Mouse (Mus musculus) ES-Bruce4 (cell line): ENCODE data around the gene Klhdc8a. TPM values are rescaled to one million over a fixed set of nuclear protein-coding genes. Genes with fewer than 3 reads are reported as not detected.

Experiments used
- H3K27ac ChIP-seq: 2 replicates; pipeline ENCODE4 v1.5.1; 2012; ENCODE audit warnings: low read length, inconsistent platforms; ENCODE audit not compliant: insufficient read depth
- H3K27me3 ChIP-seq: 2 replicates; pipeline ENCODE4 v1.6.1; 2012; ENCODE audit warnings: mild to moderate bottlenecking, low read length, inconsistent platforms; ENCODE audit not compliant: control insufficient read depth, poor library complexity, insufficient read depth, severe bottlenecking
- H3K36me3 ChIP-seq: 2 replicates; pipeline ENCODE4 v1.6.1; 2012; ENCODE audit warnings: inconsistent platforms, mild to moderate bottlenecking, low read length, moderate library complexity; ENCODE audit not compliant: control insufficient read depth, poor library complexity, insufficient read depth, severe bottlenecking
- H3K4me1 ChIP-seq: one replicate; pipeline ENCODE4 v1.8.1; 2011; ENCODE audit warnings: low read length; ENCODE audit not compliant: control insufficient read depth, insufficient read depth
- H3K4me3 ChIP-seq: 2 replicates; pipeline ENCODE4 v1.5.1; 2011; ENCODE audit warnings: low read depth, mild to moderate bottlenecking, low read length
- H3K9ac ChIP-seq: 2 replicates; pipeline ENCODE4 v1.6.1; 2012; ENCODE audit warnings: low read depth, mild to moderate bottlenecking, inconsistent platforms; ENCODE audit not compliant: poor library complexity, severe bottlenecking
- H3K9me3 ChIP-seq: replicated peaks from 2 replicates; pipeline ENCODE4 v1.6.1; 2012; ENCODE audit warnings: mild to moderate bottlenecking, low read length, inconsistent platforms; ENCODE audit not compliant: control insufficient read depth, poor library complexity, insufficient read depth, severe bottlenecking
- CTCF ChIP-seq: IDR thresholded peaks from one replicate; pipeline ENCODE4 v1.8.1; 2011; ENCODE audit warnings: low read depth, low read length
- EP300 ChIP-seq: IDR thresholded peaks from 2 replicates; pipeline ENCODE4 v1.6.1; 2011; ENCODE audit warnings: low read depth, low read length; ENCODE audit not compliant: insufficient read depth
- POLR2A ChIP-seq: IDR thresholded peaks from one replicate; pipeline ENCODE4 v1.8.1; 2011; ENCODE audit warnings: low read length; ENCODE audit not compliant: insufficient read depth
- polyA plus RNA-seq: library from polyadenylated mRNA; stranded (reverse); fragments of >200 nt; gene quantifications from 2 replicates; pipeline ENCODE4 v1.2.4, GENCODE M21; 2011; ENCODE audit warnings: low read depth; ENCODE audit not compliant: missing spikeins, insufficient read depth, insufficient read length

Gene Klhdc8a
- polyA plus RNA-seq, 1 experiment, result 0.60 TPM

- H3K4me1 ChIP-seq, result peaks cover 3% of the 10 kb centered on the region
- no peak overlapping the region for H3K4me3 ChIP-seq
- no peaks in the 10 kb centered on the region for H3K36me3 ChIP-seq
- TF ChIP-seq EP300 (no peak), POLR2A (no peak), CTCF (no peak)
- no peak overlapping the region for H3K9ac ChIP-seq
- H3K27ac ChIP-seq, result no peak overlapping the region
- no peaks in the 10 kb centered on the region for H3K9me3 ChIP-seq
- peaks cover 2% of the 10 kb centered on the region; the same call in 1 of the 2 replicates for H3K27me3 ChIP-seq
These were observed 2.8 kb downstream of the Klhdc8a start for GRCm38 (mm10) chr1:132301242-132301641.

- Histone ChIP-seq H3K9me3 (no peaks in the 10 kb centered on the region), H3K27me3 (peaks cover 2% of the 10 kb centered on the region; the same call in 1 of the 2 replicates), H3K9ac (no peak overlapping the region), H3K4me1 (peaks cover 3% of the 10 kb centered on the region), H3K27ac (no peak overlapping the region), H3K36me3 (no peaks in the 10 kb centered on the region), H3K4me3 (no peak overlapping the region)
- TF ChIP-seq POLR2A (no peak), CTCF (no peak), EP300 (no peak)
These were observed 4.0 kb downstream of the Klhdc8a start for GRCm38 (mm10) chr1:132302341-132302866.

- peaks cover 3% of the 10 kb centered on the region for H3K4me1 ChIP-seq
- H3K4me3 ChIP-seq, result no peak overlapping the region
- H3K27ac ChIP-seq, result no peak overlapping the region
- TF ChIP-seq POLR2A (no peak), EP300 (no peak), CTCF (no peak)
- H3K9ac ChIP-seq, result no peak overlapping the region
- H3K27me3 ChIP-seq, result 0 out of 2 replicates have a peak, but pooled peaks cover 2% of the 10 kb centered on the region
- no peaks in the 10 kb centered on the region for H3K9me3 ChIP-seq
- H3K36me3 ChIP-seq, result no peaks in the 10 kb centered on the region
These were observed 6.3 kb downstream of the Klhdc8a start for GRCm38 (mm10) chr1:132304618-132305214.

DNA sequence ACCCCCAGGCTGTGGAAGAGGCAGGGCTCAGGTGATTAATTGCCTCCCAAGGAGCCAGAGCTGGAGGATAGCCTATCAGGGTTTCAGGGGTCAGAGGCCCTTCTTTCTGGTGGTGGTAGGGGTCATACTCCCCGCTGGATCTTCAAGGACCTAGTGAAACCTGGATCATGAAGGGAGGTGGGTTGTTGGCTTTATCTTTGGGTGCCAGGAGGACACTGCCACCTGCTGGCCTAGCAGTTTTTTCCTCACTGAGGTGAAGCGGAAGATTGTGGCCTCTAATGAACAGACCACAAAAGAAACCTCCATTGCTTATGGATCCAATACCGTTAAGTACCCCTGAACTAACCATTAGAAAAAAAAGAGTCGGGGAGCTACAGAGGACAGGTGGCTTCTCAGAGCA is 7.7 kb downstream of the Klhdc8a start:
- Histone ChIP-seq H3K9ac (no peak overlapping the region), H3K4me3 (no peak overlapping the region), H3K9me3 (no peaks in the 10 kb centered on the region), H3K27me3 (no peaks in the 10 kb centered on the region), H3K36me3 (no peaks in the 10 kb centered on the region), H3K4me1 (peaks cover 3% of the 10 kb centered on the region), H3K27ac (no peak overlapping the region)
- TF ChIP-seq CTCF, result peak; percentile 85
- no peak for TF ChIP-seq POLR2A
- no peak for TF ChIP-seq EP300

- no peaks in the 10 kb centered on the region for H3K9me3 ChIP-seq
- H3K4me3 ChIP-seq, result no peak overlapping the region
- H3K27me3 ChIP-seq, result no peaks in the 10 kb centered on the region
- peaks cover 3% of the 10 kb centered on the region for H3K4me1 ChIP-seq
- no peak for TF ChIP-seq EP300
- TF ChIP-seq POLR2A, result no peak
- no peak for TF ChIP-seq CTCF
- no peak overlapping the region for H3K27ac ChIP-seq
- no peak overlapping the region for H3K9ac ChIP-seq
- H3K36me3 ChIP-seq, result no peaks in the 10 kb centered on the region
These were observed 8.4 kb downstream of the Klhdc8a start for GRCm38 (mm10) chr1:132306808-132307207.

GRCm38 (mm10) chr1:132307962-132308361 is 9.5 kb downstream of the Klhdc8a start:
- no peaks in the 10 kb centered on the region for H3K27me3 ChIP-seq
- H3K36me3 ChIP-seq, result no peaks in the 10 kb centered on the region
- no peak overlapping the region for H3K4me3 ChIP-seq
- TF ChIP-seq EP300 (no peak), CTCF (no peak), POLR2A (no peak)
- H3K4me1 ChIP-seq, result peaks cover 4% of the 10 kb centered on the region
- H3K9me3 ChIP-seq, result no peaks in the 10 kb centered on the region
- H3K9ac ChIP-seq, result no peak overlapping the region
- H3K27ac ChIP-seq, result no peak overlapping the region
